Mouse (Mus musculus) retina, postnatal 1 day (tissue): ENCODE measurements around the gene Gm11568.
"Not testable (repeated sequence)": the region's sequence is repeated elsewhere in the genome, so short reads cannot be mapped to it uniquely, and the experiment has no call there.

Experiments
- DNase-seq: peaks from one replicate; pipeline ENCODE4 v3.0.0-alpha.2; 2012

Gm11568 gene

DNA sequence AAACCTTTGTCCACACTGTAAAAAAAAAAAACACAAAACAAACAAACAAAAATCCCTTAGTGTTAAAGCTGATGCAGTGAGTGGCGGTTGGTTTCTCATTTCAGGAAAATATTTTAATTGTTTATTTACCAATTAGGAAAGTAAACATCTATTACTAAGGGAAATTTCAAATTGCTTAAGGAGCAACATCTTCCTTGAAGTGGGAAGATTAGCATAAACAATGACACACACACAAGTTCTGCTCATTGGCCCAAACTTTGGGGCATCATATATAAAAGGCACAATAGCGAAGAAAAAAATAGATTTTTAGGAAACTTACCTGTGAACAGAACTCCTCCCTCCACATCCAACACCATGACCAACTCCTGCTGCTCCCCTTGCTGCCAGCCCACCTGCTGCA lies at the start of gene Gm11568:
Gene Gm11568, plus strand, starts transcription at position 301 of the 400 bp plus-strand sequence.
- no peak for DNase-seq

DNA sequence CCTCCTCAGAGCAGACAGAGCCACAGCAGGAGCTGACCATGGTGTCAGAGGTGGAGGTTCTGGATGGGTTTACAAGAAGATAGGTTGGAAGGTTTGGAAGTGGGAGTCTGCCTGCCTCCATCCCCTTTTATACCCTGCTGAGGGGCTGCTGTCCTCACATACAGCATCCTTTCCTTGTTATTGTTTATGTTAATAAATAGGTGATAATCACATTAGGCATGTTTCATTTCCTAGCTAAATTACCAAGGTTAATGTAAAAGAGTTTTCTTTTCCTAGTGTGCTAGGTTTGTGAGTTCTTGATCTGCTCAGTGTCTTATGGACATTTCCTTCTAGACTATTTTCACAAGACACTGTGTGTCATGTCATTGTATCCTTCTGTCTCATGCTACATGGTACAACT lies 47.9 kb upstream of the Gm11568 start, which contains the start of gene Krtap4-13:
Gene Krtap4-13, minus strand, starts transcription at position 101 of the 400 bp plus-strand sequence.
- not testable (repeated sequence) for DNase-seq

DNA sequence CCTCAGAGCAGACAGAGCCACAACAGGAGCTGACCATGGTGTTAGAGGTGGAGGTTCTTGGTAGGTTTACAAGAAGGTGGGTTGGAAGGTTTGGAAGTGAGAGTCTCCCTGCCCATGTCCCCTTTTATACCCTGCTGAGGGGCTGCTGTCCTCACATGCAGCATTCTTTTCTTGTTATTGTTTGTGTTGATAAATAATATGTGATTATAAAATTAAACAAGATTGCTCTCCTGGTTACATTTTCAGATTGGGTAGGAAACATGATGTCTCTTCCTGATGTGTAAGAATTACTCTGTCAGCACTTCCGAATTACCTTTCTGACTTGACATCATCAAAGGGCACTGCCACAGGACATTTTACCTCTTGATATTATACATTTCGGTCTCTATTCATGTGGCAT lies 42.2 kb upstream of the Gm11568 start, which contains the start of gene Gm11564:
Gene Gm11564, minus strand, starts transcription at position 101 of the 400 bp plus-strand sequence.
- not testable (repeated sequence) for DNase-seq

GRCm38 (mm10) chr11:99837966-99838365 lies 19.8 kb upstream of the Gm11568 start, which contains the start of gene 2300003K06Rik:
TSS of gene 2300003K06Rik (minus strand) at chr11:99838066.
- DNase-seq: no peak

GRCm38 (mm10) chr11:99842185-99842584 lies 15.5 kb upstream of the Gm11568 start:
- DNase-seq: peak; percentile 2

- no peak for DNase-seq
These were observed 11.0 kb upstream of the Gm11568 start for GRCm38 (mm10) chr11:99846746-99847145.

DNA sequence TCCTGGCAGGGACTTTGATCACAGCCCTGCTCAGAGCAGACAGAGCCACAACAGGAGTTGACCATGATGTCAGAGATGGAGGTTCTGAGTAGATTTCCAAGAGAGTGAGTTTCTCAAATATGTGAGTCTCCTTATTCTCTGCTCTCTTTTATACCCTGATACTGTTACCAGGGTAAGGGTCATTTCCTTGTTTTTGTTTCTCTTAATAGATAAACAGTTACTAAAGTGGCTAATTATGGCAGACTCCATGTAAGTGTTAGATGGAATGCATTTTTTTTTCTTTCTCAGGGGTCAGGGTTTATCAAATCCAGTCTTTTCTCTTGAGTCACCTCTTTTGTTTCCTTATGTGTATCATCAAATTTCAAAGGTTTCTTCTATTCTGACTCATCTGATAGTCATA lies 6.2 kb upstream of the Gm11568 start, which contains the start of gene Krtap4-16:
Gene Krtap4-16, minus strand, starts transcription at position 101 of the 400 bp plus-strand sequence.
- no peak for DNase-seq

DNA sequence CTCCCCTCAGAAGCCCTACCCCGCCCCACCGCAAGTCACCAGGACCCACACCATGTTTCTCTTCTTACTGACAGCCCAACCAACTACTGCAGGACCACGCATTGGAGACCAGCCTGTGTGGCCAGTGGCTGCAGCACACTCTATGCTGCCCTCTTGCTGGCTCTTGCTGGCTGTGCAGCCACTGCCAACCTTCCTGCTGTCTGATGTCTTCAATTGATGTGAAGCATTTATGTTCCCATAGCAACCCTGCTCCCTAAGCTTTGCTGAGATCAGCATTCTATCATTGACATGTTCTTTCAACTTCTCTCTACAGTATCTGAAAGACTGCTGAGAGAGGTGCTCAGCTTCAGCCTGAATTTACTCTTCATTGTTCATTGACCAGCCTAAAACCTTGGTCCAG lies 3.6 kb upstream of the Gm11568 start:
- peak; percentile 43 for DNase-seq

DNA sequence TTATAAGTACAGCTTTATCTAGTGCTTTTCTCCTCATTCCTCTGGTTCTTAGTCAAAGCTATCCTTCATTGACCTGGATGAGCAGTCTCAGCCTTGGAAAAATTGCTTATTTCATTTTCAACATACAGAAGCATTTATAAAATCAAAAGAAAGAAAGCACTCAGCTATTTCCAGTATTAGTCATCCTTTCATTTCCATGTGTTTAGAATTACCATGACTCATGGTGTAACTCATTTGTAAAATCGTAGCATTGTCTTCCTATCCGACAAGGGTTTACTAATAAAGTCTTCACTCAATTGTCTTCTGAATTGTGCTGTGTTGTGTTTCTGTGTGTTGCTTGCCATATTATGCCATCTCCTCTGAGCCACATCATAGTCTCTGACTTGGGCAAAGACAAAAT lies 1.0 kb downstream of the Gm11568 start:
- DNase-seq: no peak

DNA sequence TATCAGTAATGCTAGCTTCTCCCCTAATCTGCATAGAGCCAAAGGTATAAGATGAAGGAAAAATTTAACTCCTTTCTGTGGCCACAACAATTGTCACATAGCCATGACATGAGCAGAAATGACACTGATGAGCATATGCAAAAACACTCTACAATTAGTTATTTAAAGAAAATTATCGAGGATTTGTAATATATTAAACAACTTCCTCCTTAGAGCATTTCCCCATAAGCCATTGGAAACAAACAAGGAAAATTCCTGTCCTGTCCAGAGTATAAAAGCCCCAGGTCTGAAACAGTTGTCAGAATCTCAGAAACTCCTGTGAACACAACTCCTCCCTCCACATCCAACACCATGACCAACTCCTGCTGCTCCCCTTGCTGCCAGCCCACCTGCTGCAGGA lies 6.5 kb downstream of the Gm11568 start, which contains the start of gene Gm11559:
Gene Gm11559, plus strand, starts transcription at position 301 of the 400 bp plus-strand sequence.
- DNase-seq: not testable (repeated sequence)

- not testable (repeated sequence) for DNase-seq
These were observed 15.4 kb downstream of the Gm11568 start, which contains the start of gene Krtap9-1 for GRCm38 (mm10) chr11:99873089-99873488. TSS of gene Krtap9-1 (plus strand) at chr11:99873389.

DNA sequence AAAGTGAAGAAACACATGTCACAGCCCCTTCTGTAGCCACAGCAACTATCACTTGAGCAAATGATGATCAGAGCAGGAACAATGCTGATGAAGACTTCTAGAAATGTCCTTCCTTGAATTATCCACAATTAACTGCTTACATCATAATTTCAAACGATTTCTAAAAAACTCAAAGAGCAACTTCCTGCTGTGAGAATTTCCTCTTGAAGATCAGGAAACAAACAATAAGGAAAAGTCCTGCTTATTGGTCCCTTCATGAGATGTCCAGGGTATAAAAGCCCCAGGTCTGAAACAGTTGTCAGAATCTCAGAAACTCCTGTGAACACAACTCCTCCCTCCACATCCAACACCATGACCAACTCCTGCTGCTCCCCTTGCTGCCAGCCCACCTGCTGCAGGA lies 21.2 kb downstream of the Gm11568 start, which contains the start of gene Gm11567:
Gene Gm11567, plus strand, starts transcription at position 301 of the 400 bp plus-strand sequence.
- not testable (repeated sequence) for DNase-seq

- no peak for DNase-seq
These were observed 49.9 kb downstream of the Gm11568 start, which contains the start of gene Krtap31-1 for GRCm38 (mm10) chr11:99907620-99908019. TSS of gene Krtap31-1 (plus strand) at chr11:99907920.
